Mouse (Mus musculus) ZHBTc4 (cell line): Measurements from ENCODE around the gene Terb1.

Source experiments
- DNase-seq: peaks from one replicate; pipeline ENCODE4 v3.0.0-alpha.2; 2011; ENCODE audit warnings: low read depth, low spot score

Gene Terb1

DNA sequence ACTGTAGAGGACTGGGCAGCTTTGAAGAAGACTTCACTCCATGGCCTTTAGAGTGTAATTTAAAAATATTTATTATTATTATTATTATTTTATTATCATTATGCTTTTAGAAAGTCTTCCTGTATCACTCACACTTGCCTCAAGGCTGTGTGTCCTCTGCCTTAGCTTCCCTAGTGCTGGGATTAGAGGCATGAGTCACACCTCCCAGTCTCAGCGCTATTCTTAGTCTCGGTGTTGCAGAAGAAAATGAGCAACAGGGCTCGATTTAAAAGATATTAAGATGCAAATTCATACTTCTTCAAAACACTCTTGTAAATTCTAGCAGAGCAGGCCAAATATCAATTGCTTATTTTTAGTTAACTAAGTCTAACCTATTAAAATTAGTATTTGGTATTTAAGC, 60.9 kb downstream of the Terb1 start:
- no peak for DNase-seq

DNA sequence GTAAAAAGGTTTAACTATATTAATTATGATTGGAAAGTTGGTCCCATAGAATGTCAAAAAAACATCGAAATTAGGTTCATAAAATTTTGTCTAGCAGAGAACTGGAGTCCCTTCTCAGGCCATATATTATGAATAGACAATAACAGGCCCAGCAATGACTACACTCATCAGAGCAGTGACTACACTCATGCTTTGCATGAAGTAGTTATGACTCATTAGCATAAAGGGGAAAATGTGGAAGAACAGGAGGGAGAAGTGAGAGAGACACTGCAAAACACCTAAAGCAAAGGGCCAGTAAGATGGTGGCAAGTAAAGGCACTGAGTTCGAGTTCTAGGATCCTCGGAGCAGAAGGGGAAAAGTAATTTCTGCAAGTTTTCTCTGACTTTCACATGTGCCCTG, 63.7 kb downstream of the Terb1 start:
- DNase-seq, result no peak

DNA sequence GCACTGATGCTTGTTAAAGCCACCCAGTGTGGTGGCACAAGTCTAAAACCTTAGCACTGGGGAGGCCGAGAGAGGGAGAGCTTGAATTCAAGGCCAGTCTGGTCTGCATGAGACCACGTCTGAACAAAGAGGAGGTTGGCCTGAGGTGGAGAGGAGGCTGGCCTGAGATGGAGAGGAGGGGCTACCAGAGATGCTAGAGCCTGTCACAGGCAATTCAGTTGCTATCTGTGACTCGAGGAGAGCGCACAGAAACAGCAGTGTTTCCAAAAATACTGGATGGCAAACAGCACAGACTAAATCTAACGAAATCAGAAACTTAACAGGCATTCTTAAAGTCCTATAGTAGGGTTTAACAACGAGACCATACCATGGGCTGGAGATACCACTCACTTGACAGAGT, 64.5 kb downstream of the Terb1 start:
- DNase-seq, result no peak

- no peak for DNase-seq
Observed at GRCm38 (mm10) chr8:104443125-104443679, 66.5 kb downstream of the Terb1 start.

DNA sequence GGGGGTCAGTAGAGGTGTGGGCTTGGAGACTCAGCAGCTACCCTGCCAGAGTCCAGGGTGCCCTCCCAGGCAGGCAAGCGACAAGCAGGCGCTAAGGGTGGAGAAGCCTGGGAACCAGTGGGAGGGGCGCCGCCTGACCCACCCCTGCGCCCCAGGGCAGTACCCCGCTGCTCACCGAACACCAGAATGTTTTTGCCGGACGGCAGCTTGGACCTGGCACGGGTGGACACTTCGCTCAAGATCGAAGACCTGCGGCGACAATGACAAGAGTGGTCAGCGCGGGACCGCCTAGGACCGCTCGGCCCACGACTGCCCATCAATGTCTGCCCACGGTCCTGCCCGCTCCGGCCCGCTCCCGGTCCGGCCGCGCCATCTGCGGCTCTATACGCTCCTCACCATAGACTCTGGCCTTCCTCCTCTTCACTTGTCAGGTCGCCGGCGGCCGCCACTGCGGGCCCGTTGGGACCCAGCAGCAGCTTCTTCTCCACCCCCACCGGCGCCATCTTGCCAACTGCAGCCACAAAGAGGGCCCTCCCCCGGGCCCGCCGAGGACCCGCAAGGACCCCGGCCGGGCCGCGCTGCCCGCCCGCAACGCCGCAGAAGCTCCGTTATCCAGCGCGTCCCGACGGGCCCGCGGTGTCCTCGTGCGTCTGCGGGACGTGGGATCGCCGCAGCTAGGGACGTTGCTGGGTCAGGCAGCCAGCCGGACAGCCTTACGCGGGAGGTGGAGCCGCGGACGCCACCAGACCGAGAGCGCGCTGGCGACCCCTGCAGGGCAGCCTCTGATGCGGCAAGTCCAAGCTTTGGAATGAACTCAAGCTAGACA, 67.2 kb downstream of the Terb1 start, which contains the start of gene Dync1li2:
Dync1li2 (minus strand) TSS at position 749 of the 826 bp plus-strand sequence.
- DNase-seq, result peak; percentile 93

GRCm38 (mm10) chr8:104441613-104442012, 68.1 kb downstream of the Terb1 start:
- DNase-seq, result no peak

GRCm38 (mm10) chr8:104439461-104439860, 70.2 kb downstream of the Terb1 start:
- DNase-seq, result peak; percentile 63

- no peak for DNase-seq
Observed at GRCm38 (mm10) chr8:104437494-104438135, 72.1 kb downstream of the Terb1 start.

GRCm38 (mm10) chr8:104436591-104436990, 73.1 kb downstream of the Terb1 start:
- no peak for DNase-seq

- DNase-seq, result peak; percentile 36
Observed at GRCm38 (mm10) chr8:104436038-104436437, 73.7 kb downstream of the Terb1 start.

- peak; percentile 60 for DNase-seq
Observed at GRCm38 (mm10) chr8:104434826-104435354, 74.8 kb downstream of the Terb1 start.

DNA sequence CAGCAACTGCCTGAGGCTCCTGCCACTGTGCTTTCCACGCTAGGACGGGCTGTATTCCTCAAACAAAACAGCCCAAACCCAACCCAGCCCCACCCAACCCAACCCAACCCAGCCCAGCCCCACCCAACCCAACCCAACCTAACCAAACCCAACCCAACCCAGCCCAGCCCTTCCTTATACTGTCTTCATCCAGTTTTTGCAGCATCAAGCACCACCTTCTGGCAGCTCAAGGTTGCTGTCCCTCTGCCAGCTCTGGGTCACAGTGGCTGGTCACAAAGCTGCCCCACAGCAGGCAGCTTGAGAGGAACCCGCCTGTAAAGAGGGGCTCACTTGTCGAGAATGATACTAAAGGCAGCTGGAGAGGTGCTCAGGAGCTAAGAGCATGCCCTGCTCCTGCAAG, 75.4 kb downstream of the Terb1 start:
- DNase-seq, result peak; percentile 55

GRCm38 (mm10) chr8:104433191-104433842, 76.4 kb downstream of the Terb1 start:
- DNase-seq, result peak; percentile 68

DNA sequence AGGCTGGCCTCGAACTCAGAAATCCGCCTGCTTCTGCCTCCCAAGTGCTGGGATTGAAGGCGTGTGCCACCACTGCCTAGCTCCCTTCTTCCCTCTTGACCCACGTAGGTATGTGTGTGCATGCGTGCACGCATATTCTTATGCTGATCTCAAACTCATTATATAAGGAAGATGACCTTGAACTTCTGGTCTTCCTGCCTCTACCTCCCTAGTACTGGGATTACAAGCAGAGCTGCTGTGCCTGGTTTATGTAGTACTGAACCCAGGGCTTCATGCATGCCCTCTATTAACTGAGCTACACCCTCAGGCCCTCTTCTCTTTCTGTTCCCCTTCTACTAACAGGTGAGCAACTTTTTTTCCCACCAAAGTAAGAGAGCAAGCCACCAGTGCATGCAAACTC, 77.1 kb downstream of the Terb1 start:
- no peak for DNase-seq

GRCm38 (mm10) chr8:104430230-104430629, 79.5 kb downstream of the Terb1 start:
- DNase-seq, result no peak

- no peak for DNase-seq
Observed at GRCm38 (mm10) chr8:104427703-104428102, 82.0 kb downstream of the Terb1 start.

- DNase-seq, result no peak
Observed at GRCm38 (mm10) chr8:104422313-104422712, 87.4 kb downstream of the Terb1 start.

DNA sequence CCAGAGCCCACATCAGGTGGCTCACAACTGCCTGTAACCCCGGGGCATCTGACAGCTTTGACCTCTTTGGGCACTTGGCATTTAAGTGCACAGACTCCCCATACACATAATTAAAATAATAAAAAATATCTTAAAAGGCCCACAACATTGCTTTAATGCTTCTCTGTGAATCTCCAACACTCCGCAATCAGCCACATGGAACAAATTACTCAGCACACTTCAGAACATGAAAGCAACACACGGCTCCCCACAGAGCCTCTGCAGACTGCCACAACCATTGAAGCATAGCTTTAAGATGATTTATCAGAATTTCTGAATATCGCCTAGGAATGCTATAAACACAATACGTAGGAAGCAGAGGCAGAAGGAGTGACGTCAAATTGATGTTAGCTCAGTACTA, 93.7 kb downstream of the Terb1 start:
- no peak for DNase-seq

DNA sequence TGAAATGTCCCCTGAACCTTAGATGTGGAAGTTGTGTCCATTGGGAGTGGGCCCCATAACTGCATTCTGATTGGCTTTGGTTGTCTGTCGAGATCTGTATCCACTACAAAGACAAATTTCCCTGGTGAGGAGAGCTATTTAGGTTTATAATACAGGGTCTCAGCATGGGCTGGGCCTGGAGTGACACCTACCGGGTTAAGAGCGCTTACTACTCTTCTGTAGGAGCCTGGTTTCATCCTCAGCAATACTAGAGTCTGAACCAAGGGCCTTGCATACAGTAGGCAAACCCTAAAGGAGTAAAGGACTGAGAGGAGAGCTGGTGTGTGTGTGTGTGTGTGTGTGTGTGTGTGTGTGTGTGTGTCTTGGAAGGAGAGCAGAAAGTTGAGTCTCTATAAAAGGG, 95.5 kb downstream of the Terb1 start:
- no peak for DNase-seq

- DNase-seq, result no peak
Observed at GRCm38 (mm10) chr8:104413770-104414169, 95.9 kb downstream of the Terb1 start.

DNA sequence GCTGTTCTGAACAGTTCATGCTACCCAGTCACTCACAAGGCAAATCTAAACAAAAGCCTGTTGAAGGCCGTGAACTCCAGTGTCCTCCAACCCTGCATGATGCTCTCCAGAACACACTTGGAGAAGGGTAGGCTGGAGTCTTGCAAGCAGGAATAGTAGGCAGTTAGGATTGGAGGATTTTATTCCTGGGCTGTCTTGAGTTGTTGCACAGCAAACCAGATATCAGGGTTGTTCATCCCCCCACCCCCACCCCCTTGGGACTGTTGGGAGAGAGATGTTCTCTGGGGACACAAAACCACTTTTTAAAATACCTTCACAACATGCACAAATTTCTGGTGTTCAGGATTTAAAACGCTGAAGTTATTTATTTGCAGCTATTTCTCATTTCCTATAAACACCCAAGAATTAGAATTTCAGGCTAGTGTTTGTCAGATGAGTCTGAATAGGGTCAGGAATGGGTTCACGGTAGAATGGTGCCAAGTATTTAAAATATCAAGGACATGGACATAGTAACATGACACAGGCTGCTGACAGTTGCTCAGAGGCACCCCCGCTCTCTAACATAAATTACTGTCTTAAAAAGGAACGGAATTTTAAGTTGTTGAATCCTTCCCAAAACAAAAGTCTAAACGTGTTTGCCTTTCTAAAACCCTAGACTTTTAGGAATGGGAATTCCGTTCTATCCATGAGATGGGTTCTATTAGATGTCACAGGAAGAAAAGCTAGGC, 96.7 kb downstream of the Terb1 start:
- no peak for DNase-seq
